Mouse (Mus musculus): ENCODE data around the gene Magt1.

DNA sequence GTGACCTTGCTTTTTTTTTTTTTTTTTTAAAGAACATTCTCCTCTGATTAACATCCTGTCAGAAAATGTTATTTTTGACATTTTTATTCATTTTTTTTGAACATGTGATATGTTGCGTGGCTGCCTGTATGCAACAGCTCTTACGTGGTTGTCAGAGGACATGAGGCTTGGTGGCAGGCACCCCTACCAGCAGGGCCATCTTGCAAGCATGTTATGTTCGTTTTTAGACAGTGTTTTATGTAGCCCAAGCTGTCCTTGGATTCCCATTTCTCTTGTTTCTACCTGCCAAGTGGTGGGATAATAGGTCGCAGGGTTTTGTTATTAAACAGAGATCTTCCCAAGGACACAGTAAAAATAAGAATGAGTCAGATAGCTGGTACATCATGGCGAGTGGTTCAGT is 18.5 kb upstream of the Magt1 start:
- TF ChIP-seq CHD2 (IDR thresholded peaks at IDR 0.05; ENCODE audit: low read depth, low read length), result no peak
- no peak for TF ChIP-seq HCFC1 (IDR thresholded peaks at IDR 0.05; ENCODE audit: borderline replicate concordance, insufficient read depth, low read length)
- TF ChIP-seq MAFK (IDR thresholded peaks at IDR 0.05; ENCODE audit: insufficient read depth, low read depth, low read length), result no peak

All from ES-E14 (cell line).